Mouse (Mus musculus) hindbrain, embryonic 15.5 days (tissue): ENCODE measurements around the gene Frmd4b. TPM values are rescaled to one million over a fixed set of nuclear protein-coding genes. Genes with fewer than 3 reads are reported as not detected.

Experiments
- ATAC-seq: fragments of 200-750 bp; cut with Nextera tagmentation; 2 replicates; pipeline ENCODE4 v1.8.0; 2017; ENCODE audit warnings: low read depth, moderate number of reproducible peaks, moderate TSS enrichment; ENCODE audit not compliant: low FRiP score
- H3K27ac ChIP-seq: fragments of 300-500 bp; sonication (generic); replicated peaks from 2 replicates; pipeline ENCODE4 v1.5.1; 2015; ENCODE audit warnings: mild to moderate bottlenecking, inconsistent platforms
- H3K27me3 ChIP-seq: fragments of 300-500 bp; sonication (generic); 2 replicates; pipeline ENCODE4 v1.6.1; 2015; ENCODE audit warnings: control low read depth, inconsistent platforms
- H3K36me3 ChIP-seq: fragments of 300-500 bp; sonication (generic); 2 replicates; pipeline ENCODE4 v1.6.1; 2015; ENCODE audit warnings: control low read depth, inconsistent platforms
- H3K4me1 ChIP-seq: fragments of 300-500 bp; sonication (generic); replicated peaks from 2 replicates; pipeline ENCODE4 v1.6.1; 2015; ENCODE audit warnings: control low read depth, inconsistent platforms
- H3K4me2 ChIP-seq: fragments of 300-500 bp; sonication (generic); 2 replicates; pipeline ENCODE4 v1.6.1; 2015; ENCODE audit warnings: moderate library complexity, mild to moderate bottlenecking, inconsistent platforms
- H3K4me3 ChIP-seq: fragments of 300-500 bp; sonication (generic); 2 replicates; pipeline ENCODE4 v1.5.1; 2015; ENCODE audit warnings: mild to moderate bottlenecking, inconsistent platforms
- H3K9ac ChIP-seq: fragments of 300-500 bp; sonication (generic); 2 replicates; pipeline ENCODE4 v1.6.1; 2015; ENCODE audit warnings: inconsistent platforms
- H3K9me3 ChIP-seq: fragments of 300-500 bp; sonication (generic); 2 replicates; pipeline ENCODE4 v1.6.1; 2016; ENCODE audit warnings: control low read depth, inconsistent platforms
- WGBS: fragments of 180-500 bp; shearing (Covaris S2); methylation state at CpG from one replicate; pipeline ENCODE4 v1.1.7; 2015; 5-methylcytosine and 5-hydroxymethylcytosine counted together
- polyA plus RNA-seq: library from polyadenylated mRNA; unstranded; fragments of >200 nt; fragmentation: Nextera tagmentation; extraction: Ambion mirVana; gene quantifications from 2 replicates; pipeline ENCODE4 v1.2.1, GENCODE M21; 2015

The Frmd4b gene
- polyA plus RNA-seq, 1 experiment from 2014 or later: 22.7 TPM

- 93% methylated on average over 4 of the region's 4 CpGs for WGBS
- H3K27me3 ChIP-seq: no peaks in the 10 kb centered on the region
- H3K4me2 ChIP-seq: no peak overlapping the region
- H3K36me3 ChIP-seq: peaks cover under 1% of the 10 kb centered on the region; the same call in 1 of the 2 replicates
- no peaks in the 10 kb centered on the region for H3K4me1 ChIP-seq
- H3K9me3 ChIP-seq: no peaks in the 10 kb centered on the region
- no peak overlapping the region for H3K4me3 ChIP-seq
- ATAC-seq: no peak
- H3K27ac ChIP-seq: no peak overlapping the region
- no peak overlapping the region for H3K9ac ChIP-seq
Measured at GRCm38 (mm10) chr6:97289838-97290237, 327.5 kb downstream of the Frmd4b start.

GRCm38 (mm10) chr6:97289316-97289820, 328.0 kb downstream of the Frmd4b start:
- ATAC-seq: no peak
- H3K27ac ChIP-seq: no peak overlapping the region
- H3K9me3 ChIP-seq: no peaks in the 10 kb centered on the region
- no peak overlapping the region for H3K4me2 ChIP-seq
- H3K27me3 ChIP-seq: no peaks in the 10 kb centered on the region
- no peaks in the 10 kb centered on the region for H3K36me3 ChIP-seq
- H3K4me3 ChIP-seq: no peak overlapping the region
- WGBS: 75% methylated on average over 10 of the region's 10 CpGs
- no peaks in the 10 kb centered on the region for H3K4me1 ChIP-seq
- H3K9ac ChIP-seq: no peak overlapping the region

GRCm38 (mm10) chr6:97288047-97288855, 329.1 kb downstream of the Frmd4b start:
- Histone ChIP-seq H3K4me2 (no peak overlapping the region), H3K27me3 (no peaks in the 10 kb centered on the region), H3K4me3 (no peak overlapping the region), H3K36me3 (no peaks in the 10 kb centered on the region), H3K4me1 (no peaks in the 10 kb centered on the region), H3K9ac (no peak overlapping the region), H3K9me3 (no peaks in the 10 kb centered on the region), H3K27ac (no peak overlapping the region)
- 75% methylated on average over 19 of the region's 19 CpGs for WGBS
- no peak for ATAC-seq

- no peak for ATAC-seq
- H3K4me3 ChIP-seq: no peak overlapping the region
- WGBS: 95% methylated on average over 5 of the region's 5 CpGs
Measured at GRCm38 (mm10) chr6:97286332-97286731, 331.0 kb downstream of the Frmd4b start.

GRCm38 (mm10) chr6:97283676-97284075, 333.7 kb downstream of the Frmd4b start:
- Histone ChIP-seq H3K4me2 (no peak overlapping the region), H3K9me3 (no peaks in the 10 kb centered on the region), H3K27ac (no peak overlapping the region), H3K36me3 (no peaks in the 10 kb centered on the region), H3K4me1 (peaks cover 4% of the 10 kb centered on the region; the same call in 1 of the 2 replicates), H3K27me3 (no peaks in the 10 kb centered on the region), H3K4me3 (no peak overlapping the region), H3K9ac (no peak overlapping the region)
- no peak for ATAC-seq
- WGBS: 93% methylated on average over 1 of the region's 1 CpGs

More at GRCm38 (mm10) chr6:97286332-97286731, 331.0 kb downstream of the Frmd4b start:
- no peak overlapping the region for H3K4me2 ChIP-seq
- H3K27me3 ChIP-seq: no peaks in the 10 kb centered on the region
- no peak overlapping the region for H3K27ac ChIP-seq
- no peaks in the 10 kb centered on the region for H3K4me1 ChIP-seq
- H3K9me3 ChIP-seq: no peaks in the 10 kb centered on the region
- H3K9ac ChIP-seq: no peak overlapping the region
- no peaks in the 10 kb centered on the region for H3K36me3 ChIP-seq

- Histone ChIP-seq H3K4me2 (no peak overlapping the region), H3K36me3 (no peaks in the 10 kb centered on the region), H3K27ac (no peak overlapping the region), H3K9me3 (no peaks in the 10 kb centered on the region), H3K9ac (no peak overlapping the region), H3K4me1 (peaks cover 16% of the 10 kb centered on the region), H3K4me3 (no peak overlapping the region), H3K27me3 (no peaks in the 10 kb centered on the region)
- 49% methylated on average over 6 of the region's 6 CpGs for WGBS
- ATAC-seq: no peak
Measured at GRCm38 (mm10) chr6:97278878-97279277, 338.5 kb downstream of the Frmd4b start.

- Histone ChIP-seq H3K27me3 (no peaks in the 10 kb centered on the region), H3K36me3 (no peaks in the 10 kb centered on the region), H3K4me2 (peak overlapping the region; percentile 63), H3K9me3 (no peaks in the 10 kb centered on the region), H3K4me3 (peak overlapping the region; percentile 19), H3K9ac (peak overlapping the region; percentile 9; the same call in 1 of the 2 replicates), H3K4me1 (peaks cover 16% of the 10 kb centered on the region), H3K27ac (no peak overlapping the region)
- ATAC-seq: peak; percentile 74
- 3% methylated on average over 19 of the region's 19 CpGs for WGBS
Measured at GRCm38 (mm10) chr6:97278014-97278787, 339.1 kb downstream of the Frmd4b start.

- 61% methylated on average over 5 of the region's 5 CpGs for WGBS
- Histone ChIP-seq H3K4me1 (peaks cover 16% of the 10 kb centered on the region), H3K36me3 (no peaks in the 10 kb centered on the region), H3K27me3 (no peaks in the 10 kb centered on the region), H3K27ac (no peak overlapping the region), H3K4me3 (no peak overlapping the region), H3K9me3 (no peaks in the 10 kb centered on the region), H3K9ac (no peak overlapping the region), H3K4me2 (no peak overlapping the region)
- no peak for ATAC-seq
Measured at GRCm38 (mm10) chr6:97276890-97277497, 340.3 kb downstream of the Frmd4b start.

GRCm38 (mm10) chr6:97276366-97276765, 341.0 kb downstream of the Frmd4b start:
- Histone ChIP-seq H3K4me1 (peaks cover 16% of the 10 kb centered on the region), H3K27ac (no peak overlapping the region), H3K9me3 (no peaks in the 10 kb centered on the region), H3K9ac (no peak overlapping the region), H3K4me2 (peak overlapping the region; percentile 23; the same call in 1 of the 2 replicates), H3K27me3 (no peaks in the 10 kb centered on the region), H3K4me3 (no peak overlapping the region), H3K36me3 (no peaks in the 10 kb centered on the region)
- ATAC-seq: no peak
- 15% methylated on average over 4 of the region's 4 CpGs for WGBS

- Histone ChIP-seq H3K4me3 (no peak overlapping the region), H3K9me3 (no peaks in the 10 kb centered on the region), H3K27me3 (no peaks in the 10 kb centered on the region), H3K4me1 (peaks cover 16% of the 10 kb centered on the region), H3K9ac (no peak overlapping the region), H3K36me3 (no peaks in the 10 kb centered on the region), H3K4me2 (peak overlapping the region; percentile 23; the same call in 1 of the 2 replicates), H3K27ac (0 out of 2 replicates have a peak overlapping the region, but pooled peaks have one; percentile 18)
- no peak for ATAC-seq
- WGBS: 56% methylated on average over 4 of the region's 4 CpGs
Measured at GRCm38 (mm10) chr6:97275760-97276159, 341.6 kb downstream of the Frmd4b start.

- peaks cover 12% of the 10 kb centered on the region for H3K4me1 ChIP-seq
Measured at GRCm38 (mm10) chr6:97273777-97274176, 343.6 kb downstream of the Frmd4b start.

More at GRCm38 (mm10) chr6:97273777-97274176, 343.6 kb downstream of the Frmd4b start:
- Histone ChIP-seq H3K9ac (no peak overlapping the region), H3K4me3 (no peak overlapping the region), H3K4me2 (no peak overlapping the region), H3K27me3 (no peaks in the 10 kb centered on the region), H3K27ac (no peak overlapping the region), H3K36me3 (no peaks in the 10 kb centered on the region), H3K9me3 (no peaks in the 10 kb centered on the region)
- WGBS: 86% methylated on average over 3 of the region's 3 CpGs
- no peak for ATAC-seq
